Comparison of ENCODE assay signal across 8 mouse cellular contexts in the genomic region with DNA sequence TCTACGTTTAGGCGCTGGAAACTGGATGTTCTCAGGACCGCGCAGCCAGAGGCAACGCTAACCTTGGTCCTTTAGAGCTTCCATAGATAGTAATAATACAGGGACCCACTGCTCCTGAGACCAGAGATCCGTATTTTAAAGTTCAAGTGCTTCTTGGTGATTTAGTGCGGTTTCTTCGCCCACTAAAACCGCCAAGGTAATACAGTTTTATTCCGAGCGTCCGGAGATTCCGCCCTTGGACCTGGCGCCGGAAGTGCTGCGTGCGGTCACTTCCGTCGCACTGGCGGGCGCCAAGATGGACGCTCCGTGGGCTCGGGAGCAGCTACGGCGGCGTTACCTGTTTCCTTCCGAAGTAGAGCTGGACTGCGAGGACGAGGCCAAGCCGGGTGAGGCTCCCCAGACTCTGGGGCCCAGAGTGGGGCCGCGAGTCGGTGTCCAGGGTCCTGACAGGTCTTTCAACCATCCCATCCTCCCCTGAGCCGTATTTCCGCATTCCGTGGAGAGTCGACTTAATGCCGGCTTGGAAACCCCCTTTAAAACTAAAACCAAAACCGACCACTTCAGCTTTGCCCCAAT. TPM values are rescaled to one million over a fixed set of nuclear protein-coding genes. Genes with fewer than 3 reads are reported as not detected.
DNase-seq lines count a peak whose midpoint lies in the region; ATAC-seq lines count a peak whose summit lies in the region.

A gene (plus strand): TSS at position 79 of the 576 bp plus-strand sequence.

- peak within 1 kb of the TSS; percentile 81 for H3K9ac ChIP-seq in lung, embryonic 16.5 days (ENCODE audit: low read length)

- no peaks in the 10 kb centered on the region for H3K9me3 ChIP-seq in lung, embryonic 16.5 days (ENCODE audit: control insufficient read depth, low read length)

- peak; percentile 80 for ATAC-seq in hematopoietic stem cell, adult 5-6 weeks (replicated peaks in 1 of 2; ENCODE audit: insufficient read depth in 1 of 2, low FRiP score in 2 of 2, low TSS enrichment in 1 of 2, low read depth in 1 of 2, poor library complexity in 2 of 2, severe bottlenecking in 2 of 2)
- peak; percentile 76 for ATAC-seq in lung, embryonic 16.5 days (ENCODE audit: low read depth)

- WGBS in lung, embryonic 16.5 days = 0% methylated on average over 40 of the region's 40 CpGs

- peaks cover 5% of the 10 kb centered on the region for H3K4me1 ChIP-seq in lung, embryonic 16.5 days (replicated peaks; ENCODE audit: control insufficient read depth, insufficient read depth, low read length)

- H3K27ac ChIP-seq in lung, embryonic 16.5 days (ENCODE audit: low read length) = peak within 1 kb of the TSS; percentile 93

- H3K4me2 ChIP-seq in lung, embryonic 16.5 days (ENCODE audit: low read depth, low read length) = peak within 1 kb of the TSS; percentile 87

- peak within 1 kb of the TSS; percentile 82 for H3K4me3 ChIP-seq in lung, embryonic 16.5 days (ENCODE audit: low read length)

- peak; percentile 59 for DNase-seq in MN1 (ENCODE audit: low spot score)
- peak; percentile 70 for DNase-seq in cerebellum, adult 8-10 months
- DNase-seq in forelimb bud, embryonic 11.5 days (ENCODE audit: low read depth, low spot score) = peak; percentile 49
- peak; percentile 39 for DNase-seq in layer of hippocampus, adult 9-10 months (ENCODE audit: low spot score)
- peak; percentile 42 for DNase-seq in ovary, postnatal 14 days (ENCODE audit: low spot score)
- peak; percentile 26 to 41 for DNase-seq in thymus, postnatal 10 days (ENCODE audit: low spot score in 2 of 2)

- no peaks in the 10 kb centered on the region for H3K27me3 ChIP-seq in lung, embryonic 16.5 days (ENCODE audit: control insufficient read depth, insufficient read depth, low read depth, low read length)

- peaks cover 8% of the 10 kb centered on the region for H3K36me3 ChIP-seq in lung, embryonic 16.5 days (ENCODE audit: control insufficient read depth, insufficient read depth, low read length)

RNA-seq across cellular contexts. Expression of the gene that starts here (rescaled TPM):
- 28.4 and 40.1 TPM in 2 replicates for total RNA-seq in hematopoietic stem cell, adult 5-6 weeks (2017)
- polyA plus RNA-seq in lung, embryonic 16.5 days (2015; fragmentation: Nextera tagmentation; extraction: Ambion mirVana) = 80.8 and 82.0 TPM in 2 replicates

Comparison
In these comparisons a context has a peak if more than half of its experiments do, and no peak if none do; other contexts are left out.
1. Peak in every context shown above with its lines: DNase-seq, ATAC-seq, H3K4me3 ChIP-seq and H3K27ac ChIP-seq.